Mouse (Mus musculus): ENCODE data around the gene Gpatch8.

GRCm38 (mm10) chr11:102434816-102435705 is 121.1 kb downstream of the Gpatch8 start:
- no peak for TF ChIP-seq TAL1 (IDR thresholded peaks at IDR 0.05; ENCODE audit: low read length)
- no peak for TF ChIP-seq GATA1 (IDR thresholded peaks at IDR 0.05; ENCODE audit: low read length)
